Mouse (Mus musculus) Patski (cell line): Measurements from ENCODE around the gene Foxd3. TPM values are rescaled to one million over a fixed set of nuclear protein-coding genes. Genes with fewer than 3 reads are reported as not detected.

Experiments
- ATAC-seq: fragments of 100-300 bp; one replicate; pipeline ENCODE4 v1.8.0; 2021
- CTCF ChIA-PET: fragments of 350-600 bp; sonication (Branson Sonifier 250); formaldehyde crosslinking; loops from one replicate; lab custom pipeline; 2022; ENCODE audit warnings: inconsistent platforms; lab: Charles Lee
- POLR2A ChIA-PET: fragments of 350-600 bp; sonication (Branson Sonifier 250); formaldehyde crosslinking; loops from one replicate; lab custom pipeline; 2022; ENCODE audit warnings: antibody characterized with exemption, inconsistent platforms; lab: Charles Lee
- DNase-seq: peaks from one replicate; pipeline ENCODE4 v3.0.0-alpha.2; 2011; ENCODE audit warnings: low read depth, low spot score
- H3K27me3 ChIP-seq: fragments of 371-371 bp; one replicate; pipeline ENCODE4 v1.5.1; 2021
- CTCF ChIP-seq: fragments of 100-300 bp; IDR thresholded peaks from one replicate; pipeline ENCODE4 v1.5.1; 2021
- in situ Hi-C: fragments of 300-500 bp; cut with MboI; formaldehyde crosslinking; loops from 3 replicates; pipeline ENCODE4 v1.11.1; 2018; ENCODE audit warnings: low pct_unique_long_range_greater_than_20kb, mixed read lengths
- polyA plus RNA-seq: library from polyadenylated mRNA; unstranded; gene quantifications from one replicate; pipeline ENCODE4 v1.2.3, GENCODE M21; 2021

Gene Foxd3
- polyA plus RNA-seq, 1 experiment from 2014 or later: not detected

DNA sequence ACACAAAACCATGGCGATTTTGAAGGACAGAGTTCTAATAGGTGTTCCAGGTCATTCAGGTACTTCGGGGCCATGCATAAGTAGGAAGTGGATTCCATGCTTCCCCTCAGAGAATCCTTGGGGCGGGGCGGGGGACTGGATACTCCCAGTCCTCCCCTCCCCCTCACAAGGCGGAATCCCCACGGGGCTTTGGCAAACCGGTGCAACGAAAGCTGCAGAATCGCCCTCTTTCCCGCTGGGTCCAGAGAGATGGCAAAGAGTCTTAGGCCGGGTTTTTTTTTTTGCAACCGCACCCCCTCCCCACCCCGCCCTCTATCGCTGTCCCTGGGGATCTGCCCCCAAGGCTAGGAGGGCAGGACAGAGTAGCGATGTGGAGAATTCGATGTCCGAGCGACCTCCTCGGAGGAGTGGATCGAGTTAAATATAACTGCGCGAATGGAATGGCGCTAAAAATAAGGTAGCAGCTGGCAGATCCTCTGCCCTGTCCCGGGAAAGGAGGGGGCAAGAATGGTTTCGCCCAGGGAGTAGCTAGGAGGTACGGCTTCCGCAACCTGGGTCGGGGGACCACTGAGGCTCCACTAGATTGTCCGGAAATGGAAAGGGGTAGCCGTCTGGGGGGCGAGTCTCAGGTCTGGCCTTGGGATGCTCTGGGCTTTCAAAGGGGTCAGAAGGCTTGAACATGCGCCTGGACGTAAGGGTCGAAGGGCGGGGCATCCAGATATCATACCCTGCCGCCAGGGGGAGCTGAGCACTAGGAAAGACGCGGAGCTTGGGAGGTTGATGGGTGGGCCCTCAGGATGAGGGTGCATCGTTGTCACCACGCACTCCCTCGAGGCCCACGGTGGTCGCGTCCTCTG is 5.8 kb upstream of the Foxd3 start:
- ATAC-seq: no peak

DNA sequence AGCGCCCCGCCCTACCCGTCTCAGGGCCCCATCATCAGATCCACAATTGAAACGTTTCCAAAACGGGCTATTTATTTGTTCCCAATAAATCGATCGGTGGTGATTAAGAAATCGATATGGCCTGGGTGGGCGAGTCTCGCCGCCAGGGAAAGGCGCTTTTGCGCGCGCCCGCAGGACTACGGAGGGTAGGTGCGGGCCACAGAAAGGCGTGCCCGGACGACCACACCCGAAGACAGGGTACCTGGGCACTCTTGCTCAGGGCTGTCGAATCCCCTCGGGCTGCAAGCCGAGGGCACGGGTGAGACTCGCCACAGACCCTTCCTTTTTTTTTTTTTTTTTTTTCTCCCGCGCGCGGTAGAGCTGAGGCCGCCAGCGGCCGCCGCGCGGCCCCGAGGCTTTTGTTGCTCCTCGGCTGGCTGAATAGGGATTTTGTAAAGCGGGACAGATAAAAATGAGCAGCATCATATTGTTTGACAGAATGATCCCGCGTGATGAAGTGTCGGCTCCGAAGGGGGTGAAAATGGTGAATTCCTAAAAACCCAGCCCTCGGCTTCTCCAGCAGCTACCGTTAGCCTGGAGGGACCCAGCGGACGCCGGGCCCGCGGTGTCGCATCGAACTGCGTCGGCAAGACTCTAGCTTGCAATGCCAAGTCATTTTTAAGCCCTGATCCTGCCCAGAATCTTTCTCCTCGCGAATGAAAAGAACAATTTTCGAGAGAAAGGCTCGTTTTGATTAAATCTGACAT is 5.0 kb upstream of the Foxd3 start:
- ChIA-PET CTCF (no interaction called here), POLR2A (no interaction called here)
- TF ChIP-seq CTCF: no peak
- DNase-seq: no peak
- no peaks in the 10 kb centered on the region for H3K27me3 ChIP-seq
- in situ Hi-C loops: no loop called here
- no peak for ATAC-seq

More for the DNA sequence above, 5.8 kb upstream of the Foxd3 start:
- ChIA-PET POLR2A (no interaction called here), CTCF (no interaction called here)
- DNase-seq: no peak
- TF ChIP-seq CTCF: no peak
- H3K27me3 ChIP-seq: no peaks in the 10 kb centered on the region
- in situ Hi-C loops: no loop called here

- POLR2A ChIA-PET: no interaction called here
- H3K27me3 ChIP-seq: no peaks in the 10 kb centered on the region
- no peak for ATAC-seq
These were observed 4.2 kb upstream of the Foxd3 start for GRCm38 (mm10) chr4:99651823-99652450.

GRCm38 (mm10) chr4:99652576-99653210 is 3.4 kb upstream of the Foxd3 start:
- in situ Hi-C loops: no loop called here
- no peak for TF ChIP-seq CTCF
- ATAC-seq: no peak
- POLR2A ChIA-PET: no interaction called here
- H3K27me3 ChIP-seq: no peaks in the 10 kb centered on the region
- DNase-seq: no peak
- CTCF ChIA-PET: no interaction called here

More at GRCm38 (mm10) chr4:99651823-99652450, 4.2 kb upstream of the Foxd3 start:
- in situ Hi-C loops: no loop called here
- DNase-seq: no peak
- CTCF ChIA-PET: no interaction called here
- no peak for TF ChIP-seq CTCF

- CTCF ChIA-PET: no interaction called here
- H3K27me3 ChIP-seq: no peaks in the 10 kb centered on the region
- no peak for DNase-seq
- POLR2A ChIA-PET: no interaction called here
- no peak for TF ChIP-seq CTCF
- no peak for ATAC-seq
- in situ Hi-C loops: no loop called here
These were observed 2.9 kb upstream of the Foxd3 start for GRCm38 (mm10) chr4:99653216-99653607.

- in situ Hi-C loops: no loop called here
- H3K27me3 ChIP-seq: no peaks in the 10 kb centered on the region
- POLR2A ChIA-PET: no interaction called here
- DNase-seq (no peak), ATAC-seq (no peak)
- CTCF ChIA-PET: no interaction called here
- no peak for TF ChIP-seq CTCF
These were observed 2.4 kb upstream of the Foxd3 start for GRCm38 (mm10) chr4:99653608-99654221.

- no peak for DNase-seq
- CTCF ChIA-PET: no interaction called here
- H3K27me3 ChIP-seq: no peaks in the 10 kb centered on the region
- ATAC-seq: no peak
- no peak for TF ChIP-seq CTCF
- POLR2A ChIA-PET: no interaction called here
- in situ Hi-C loops: no loop called here
These were observed 1.3 kb upstream of the Foxd3 start for GRCm38 (mm10) chr4:99654621-99655296.

DNA sequence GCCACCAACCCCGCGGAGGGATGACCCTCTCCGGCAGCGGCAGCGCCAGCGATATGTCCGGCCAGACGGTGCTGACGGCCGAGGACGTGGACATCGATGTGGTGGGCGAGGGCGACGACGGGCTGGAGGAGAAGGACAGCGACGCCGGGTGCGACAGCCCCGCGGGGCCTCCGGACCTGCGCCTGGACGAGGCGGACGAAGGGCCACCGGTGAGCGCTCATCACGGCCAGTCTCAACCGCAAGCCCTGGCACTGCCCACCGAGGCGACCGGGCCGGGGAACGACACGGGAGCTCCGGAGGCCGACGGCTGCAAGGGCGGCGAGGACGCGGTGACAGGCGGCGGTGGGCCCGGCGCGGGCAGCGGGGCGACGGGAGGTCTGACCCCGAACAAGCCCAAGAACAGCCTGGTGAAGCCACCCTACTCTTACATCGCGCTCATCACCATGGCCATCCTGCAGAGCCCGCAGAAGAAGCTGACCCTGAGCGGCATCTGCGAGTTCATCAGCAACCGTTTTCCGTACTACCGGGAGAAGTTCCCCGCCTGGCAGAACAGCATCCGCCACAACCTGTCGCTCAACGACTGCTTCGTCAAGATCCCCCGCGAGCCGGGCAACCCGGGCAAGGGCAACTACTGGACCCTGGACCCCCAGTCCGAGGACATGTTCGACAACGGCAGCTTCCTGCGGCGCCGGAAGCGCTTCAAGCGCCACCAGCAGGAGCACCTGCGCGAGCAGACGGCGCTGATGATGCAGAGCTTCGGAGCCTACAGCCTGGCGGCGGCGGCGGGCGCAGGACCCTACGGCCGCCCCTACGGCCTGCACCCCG is 718 bp downstream of the Foxd3 start:
- no peak for ATAC-seq
- H3K27me3 ChIP-seq: no peaks in the 10 kb centered on the region
- no peak for TF ChIP-seq CTCF
- in situ Hi-C loops: no loop called here
- POLR2A ChIA-PET: no interaction called here
- CTCF ChIA-PET: interaction anchor here (1.0 kb wide), 1 partner anchor 11 kb away, joined by 3 read pairs; no protein-coding TSS in a partner anchor
- DNase-seq: no peak

- in situ Hi-C loops: no loop called here
- no peak for DNase-seq
- no peaks in the 10 kb centered on the region for H3K27me3 ChIP-seq
- no peak for ATAC-seq
- no peak for TF ChIP-seq CTCF
- ChIA-PET POLR2A (no interaction called here), CTCF (interaction anchor here (1.0 kb wide), 1 partner anchor 11 kb away, joined by 3 read pairs; no protein-coding TSS in a partner anchor)
These were observed 1.3 kb downstream of the Foxd3 start for GRCm38 (mm10) chr4:99657430-99657820.
